Mouse (Mus musculus): ENCODE measurements around the gene Atf7ip. TPM values are rescaled to one million over a fixed set of nuclear protein-coding genes. Genes with fewer than 3 reads are reported as not detected.

The Atf7ip gene
- polyA plus RNA-seq, 1 experiment from 2014 or later, result 49.7 TPM

GRCm38 (mm10) chr6:136529156-136529555, 23.2 kb downstream of the Atf7ip start:
- H3K4me1 ChIP-seq (replicated peaks; ENCODE audit: control insufficient read depth, insufficient read depth, low read length), result peaks cover 14% of the 10 kb centered on the region
- no peak overlapping the region for H3K27ac ChIP-seq
- no peak overlapping the region for H3K4me2 ChIP-seq (replicated peaks)
- no peak overlapping the region for H3K9ac ChIP-seq
- DNase-seq (ENCODE audit: low spot score) (no peak), ATAC-seq (ENCODE audit: low FRiP score) (no peak)
- no peaks in the 10 kb centered on the region for H3K27me3 ChIP-seq (ENCODE audit: control insufficient read depth, insufficient read depth, low read length)
- 0 out of 2 replicates have a peak, but pooled peaks cover 17% of the 10 kb centered on the region for H3K9me3 ChIP-seq (ENCODE audit: control insufficient read depth, low read length)
- peaks cover 6% of the 10 kb centered on the region for H3K36me3 ChIP-seq (replicated peaks; ENCODE audit: control insufficient read depth, insufficient read depth)
- no peak overlapping the region for H3K4me3 ChIP-seq (replicated peaks; ENCODE audit: low read length)
- WGBS, result 62% methylated on average over 2 of the region's 2 CpGs

- H3K36me3 ChIP-seq (replicated peaks; ENCODE audit: control insufficient read depth, insufficient read depth), result no peaks in the 10 kb centered on the region
- H3K4me3 ChIP-seq (replicated peaks; ENCODE audit: low read length), result no peak overlapping the region
- peak overlapping the region; percentile 96 for H3K27ac ChIP-seq
- peak overlapping the region; percentile 49; the same call in 1 of the 2 replicates for H3K4me2 ChIP-seq (replicated peaks)
- DNase-seq (ENCODE audit: low spot score) (no peak), ATAC-seq (ENCODE audit: low FRiP score) (no peak)
- peaks cover 33% of the 10 kb centered on the region for H3K4me1 ChIP-seq (replicated peaks; ENCODE audit: control insufficient read depth, insufficient read depth, low read length)
- WGBS, result 50% methylated on average over 7 of the region's 7 CpGs
- H3K9me3 ChIP-seq (ENCODE audit: control insufficient read depth, low read length), result 0 out of 2 replicates have a peak, but pooled peaks cover 7% of the 10 kb centered on the region
- no peaks in the 10 kb centered on the region for H3K27me3 ChIP-seq (ENCODE audit: control insufficient read depth, insufficient read depth, low read length)
- H3K9ac ChIP-seq, result no peak overlapping the region
Measured at GRCm38 (mm10) chr6:136531792-136532230, 25.8 kb downstream of the Atf7ip start.

- ATAC-seq (ENCODE audit: low FRiP score), result peak; percentile 90
- 9% methylated on average over 7 of the region's 7 CpGs for WGBS
- peak overlapping the region; percentile 28; the same call in 1 of the 2 replicates for H3K9ac ChIP-seq
Measured at GRCm38 (mm10) chr6:136532535-136533291, 26.7 kb downstream of the Atf7ip start.

GRCm38 (mm10) chr6:136533804-136534203, 27.8 kb downstream of the Atf7ip start:
- ATAC-seq (ENCODE audit: low FRiP score) (no peak), DNase-seq (ENCODE audit: low spot score) (no peak)
- Histone ChIP-seq H3K4me2 (replicated peaks) (peak overlapping the region; percentile 49), H3K36me3 (replicated peaks; ENCODE audit: control insufficient read depth, insufficient read depth) (0 out of 2 replicates have a peak, but pooled peaks cover 5% of the 10 kb centered on the region), H3K9me3 (ENCODE audit: control insufficient read depth, low read length) (no peaks in the 10 kb centered on the region), H3K27ac (peak overlapping the region; percentile 51; the same call in 1 of the 2 replicates), H3K9ac (no peak overlapping the region), H3K4me3 (replicated peaks; ENCODE audit: low read length) (no peak overlapping the region), H3K4me1 (replicated peaks; ENCODE audit: control insufficient read depth, insufficient read depth, low read length) (peaks cover 33% of the 10 kb centered on the region), H3K27me3 (ENCODE audit: control insufficient read depth, insufficient read depth, low read length) (no peaks in the 10 kb centered on the region)
- 51% methylated on average over 4 of the region's 4 CpGs for WGBS

More at GRCm38 (mm10) chr6:136532535-136533291, 26.7 kb downstream of the Atf7ip start:
- Histone ChIP-seq H3K36me3 (replicated peaks; ENCODE audit: control insufficient read depth, insufficient read depth) (no peaks in the 10 kb centered on the region), H3K4me3 (replicated peaks; ENCODE audit: low read length) (peak overlapping the region; percentile 23), H3K9me3 (ENCODE audit: control insufficient read depth, low read length) (no peaks in the 10 kb centered on the region), H3K4me2 (replicated peaks) (peak overlapping the region; percentile 49), H3K27me3 (ENCODE audit: control insufficient read depth, insufficient read depth, low read length) (no peaks in the 10 kb centered on the region), H3K27ac (peak overlapping the region; percentile 96), H3K4me1 (replicated peaks; ENCODE audit: control insufficient read depth, insufficient read depth, low read length) (peaks cover 33% of the 10 kb centered on the region)
- DNase-seq (ENCODE audit: low spot score), result peak; percentile 91

- Histone ChIP-seq H3K27ac (no peak overlapping the region), H3K9ac (no peak overlapping the region), H3K4me3 (replicated peaks; ENCODE audit: low read length) (no peak overlapping the region), H3K4me2 (replicated peaks) (peak overlapping the region; percentile 18; the same call in 1 of the 2 replicates), H3K9me3 (ENCODE audit: control insufficient read depth, low read length) (no peaks in the 10 kb centered on the region), H3K36me3 (replicated peaks; ENCODE audit: control insufficient read depth, insufficient read depth) (0 out of 2 replicates have a peak, but pooled peaks cover 8% of the 10 kb centered on the region), H3K27me3 (ENCODE audit: control insufficient read depth, insufficient read depth, low read length) (no peaks in the 10 kb centered on the region), H3K4me1 (replicated peaks; ENCODE audit: control insufficient read depth, insufficient read depth, low read length) (peaks cover 33% of the 10 kb centered on the region)
- DNase-seq (ENCODE audit: low spot score), result no peak
- 47% methylated on average over 3 of the region's 3 CpGs for WGBS
- ATAC-seq (ENCODE audit: low FRiP score), result no peak
Measured at GRCm38 (mm10) chr6:136534444-136534843, 28.5 kb downstream of the Atf7ip start.

GRCm38 (mm10) chr6:136535176-136535575, 29.2 kb downstream of the Atf7ip start:
- Histone ChIP-seq H3K9ac (peak overlapping the region; percentile 61; the same call in 1 of the 2 replicates), H3K4me1 (replicated peaks; ENCODE audit: control insufficient read depth, insufficient read depth, low read length) (peaks cover 33% of the 10 kb centered on the region), H3K27me3 (ENCODE audit: control insufficient read depth, insufficient read depth, low read length) (no peaks in the 10 kb centered on the region), H3K9me3 (ENCODE audit: control insufficient read depth, low read length) (no peaks in the 10 kb centered on the region), H3K4me3 (replicated peaks; ENCODE audit: low read length) (no peak overlapping the region), H3K4me2 (replicated peaks) (peak overlapping the region; percentile 47), H3K27ac (peak overlapping the region; percentile 88), H3K36me3 (replicated peaks; ENCODE audit: control insufficient read depth, insufficient read depth) (peaks cover 13% of the 10 kb centered on the region; the same call in 1 of the 2 replicates)
- ATAC-seq (ENCODE audit: low FRiP score) (no peak), DNase-seq (ENCODE audit: low spot score) (no peak)
- 42% methylated on average over 5 of the region's 5 CpGs for WGBS

- 21% methylated on average over 5 of the region's 5 CpGs for WGBS
- Histone ChIP-seq H3K4me3 (replicated peaks; ENCODE audit: low read length) (peak overlapping the region; percentile 1; the same call in 1 of the 2 replicates), H3K4me2 (replicated peaks) (peak overlapping the region; percentile 47), H3K4me1 (replicated peaks; ENCODE audit: control insufficient read depth, insufficient read depth, low read length) (peaks cover 36% of the 10 kb centered on the region), H3K27me3 (ENCODE audit: control insufficient read depth, insufficient read depth, low read length) (no peaks in the 10 kb centered on the region), H3K9me3 (ENCODE audit: control insufficient read depth, low read length) (no peaks in the 10 kb centered on the region), H3K36me3 (replicated peaks; ENCODE audit: control insufficient read depth, insufficient read depth) (peaks cover 16% of the 10 kb centered on the region; the same call in 1 of the 2 replicates), H3K27ac (peak overlapping the region; percentile 88), H3K9ac (peak overlapping the region; percentile 61)
- ATAC-seq (ENCODE audit: low FRiP score) (no peak), DNase-seq (ENCODE audit: low spot score) (no peak)
Measured at GRCm38 (mm10) chr6:136536121-136536520, 30.2 kb downstream of the Atf7ip start.

GRCm38 (mm10) chr6:136541350-136541749, 35.4 kb downstream of the Atf7ip start:
- H3K4me2 ChIP-seq (replicated peaks), result peak overlapping the region; percentile 28
- H3K4me3 ChIP-seq (replicated peaks; ENCODE audit: low read length), result no peak overlapping the region; the same call in 1 of the 2 replicates
- WGBS, result 20% methylated on average over 5 of the region's 5 CpGs
- no peaks in the 10 kb centered on the region for H3K9me3 ChIP-seq (ENCODE audit: control insufficient read depth, low read length)
- peaks cover 44% of the 10 kb centered on the region for H3K4me1 ChIP-seq (replicated peaks; ENCODE audit: control insufficient read depth, insufficient read depth, low read length)
- H3K36me3 ChIP-seq (replicated peaks; ENCODE audit: control insufficient read depth, insufficient read depth), result peaks cover 16% of the 10 kb centered on the region; the same call in 1 of the 2 replicates
- H3K27me3 ChIP-seq (ENCODE audit: control insufficient read depth, insufficient read depth, low read length), result no peaks in the 10 kb centered on the region
- 0 out of 2 replicates have a peak overlapping the region, but pooled peaks have one; percentile 37 for H3K9ac ChIP-seq
- H3K27ac ChIP-seq, result peak overlapping the region; percentile 86
- ATAC-seq (ENCODE audit: low FRiP score) (no peak; the same call in 1 of the 2 replicates), DNase-seq (ENCODE audit: low spot score) (no peak)

- H3K4me1 ChIP-seq (replicated peaks; ENCODE audit: control insufficient read depth, insufficient read depth, low read length), result peaks cover 47% of the 10 kb centered on the region
- no peak overlapping the region for H3K4me2 ChIP-seq (replicated peaks)
- ATAC-seq (ENCODE audit: low FRiP score) (no peak), DNase-seq (ENCODE audit: low spot score) (no peak)
- H3K9ac ChIP-seq, result no peak overlapping the region
- H3K27me3 ChIP-seq (ENCODE audit: control insufficient read depth, insufficient read depth, low read length), result no peaks in the 10 kb centered on the region
- no peaks in the 10 kb centered on the region for H3K9me3 ChIP-seq (ENCODE audit: control insufficient read depth, low read length)
- WGBS, result 78% methylated on average over 1 of the region's 1 CpGs
- H3K27ac ChIP-seq, result peak overlapping the region; percentile 86
- no peak overlapping the region for H3K4me3 ChIP-seq (replicated peaks; ENCODE audit: low read length)
- peaks cover 16% of the 10 kb centered on the region; the same call in 1 of the 2 replicates for H3K36me3 ChIP-seq (replicated peaks; ENCODE audit: control insufficient read depth, insufficient read depth)
Measured at GRCm38 (mm10) chr6:136542105-136542504, 36.1 kb downstream of the Atf7ip start.
